Mouse (Mus musculus) frontal cortex, adult (tissue): Measurements from ENCODE around the gene Snx17.

Source experiments
- ATAC-seq: cut with Nextera tagmentation; 2 replicates; pipeline ENCODE4 v1.9.2; 2017; ENCODE audit warnings: mild to moderate bottlenecking, moderate library complexity, mixed read lengths; ENCODE audit not compliant: low TSS enrichment

Snx17 gene

DNA sequence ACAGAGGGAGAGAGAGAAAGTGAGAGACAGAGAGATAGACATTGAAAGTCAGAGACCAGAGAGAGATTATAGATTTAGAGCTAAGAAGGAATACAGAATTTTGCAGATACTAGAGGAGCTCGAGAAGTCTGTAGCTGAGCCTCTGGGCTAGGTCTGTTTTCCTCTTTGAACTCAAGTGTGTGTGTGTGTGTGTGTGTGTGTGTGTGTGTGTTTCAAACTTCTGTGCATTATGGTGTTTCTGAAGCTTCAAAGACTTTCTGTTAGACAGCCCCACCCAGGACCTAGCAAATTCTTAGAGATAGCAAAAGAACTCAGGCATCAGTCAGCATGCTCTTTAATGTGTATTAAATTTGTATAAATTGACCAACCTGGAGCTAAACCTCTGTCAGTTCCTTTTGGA lies 33.6 kb downstream of the Snx17 start:
- ATAC-seq: no peak

DNA sequence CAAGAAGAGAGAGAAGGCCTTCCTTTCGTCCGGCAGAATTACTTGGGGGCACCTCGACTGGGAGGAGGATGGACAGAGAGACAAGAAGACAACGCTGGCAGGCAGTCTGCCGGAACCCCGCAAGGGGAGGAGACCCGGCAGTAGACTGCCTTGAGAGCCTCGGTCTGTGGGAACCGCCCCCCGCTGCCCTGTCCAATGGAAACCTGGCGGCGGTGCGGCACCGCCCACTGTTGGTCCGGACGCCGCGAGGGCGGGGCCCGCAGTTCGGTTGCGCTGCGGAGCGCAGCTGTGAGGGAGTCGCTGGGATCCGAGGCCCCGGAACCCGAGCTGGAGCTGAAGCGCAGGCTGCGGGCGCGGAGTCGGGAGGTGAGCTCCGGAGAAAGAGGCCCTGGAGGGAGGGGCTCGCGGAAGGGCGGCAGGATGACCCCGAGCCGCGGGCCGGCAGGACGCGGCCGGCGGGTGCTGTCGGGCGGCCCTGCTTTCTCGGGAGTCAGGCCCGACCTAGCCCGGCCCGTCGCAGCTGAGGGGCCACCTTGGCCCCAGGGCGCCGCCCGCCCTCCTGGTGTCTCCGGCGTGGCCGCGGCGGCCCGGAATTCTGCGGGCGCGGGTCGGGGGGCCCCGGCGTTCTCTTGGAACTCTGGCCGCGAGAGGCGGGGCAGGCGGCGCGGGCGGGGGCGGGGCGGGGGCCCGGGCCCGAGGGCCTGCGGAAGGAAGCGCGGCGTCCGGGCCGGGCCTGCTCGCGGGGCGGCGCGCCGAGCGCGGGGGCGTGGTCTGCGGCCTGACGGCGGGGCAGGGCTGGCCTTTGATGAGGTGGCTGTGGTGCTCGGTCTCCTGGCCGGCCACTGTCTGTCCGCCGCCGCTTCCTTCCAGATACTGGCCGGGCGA lies 47.9 kb downstream of the Snx17 start, which contains the start of the genes Nrbp1 and Gm9970:
Nrbp1 (plus strand) TSS at position 228 of the 885 bp plus-strand sequence.
Gm9970 (minus strand) TSS at position 596 of the 885 bp plus-strand sequence.
- peak; percentile 97 for ATAC-seq

DNA sequence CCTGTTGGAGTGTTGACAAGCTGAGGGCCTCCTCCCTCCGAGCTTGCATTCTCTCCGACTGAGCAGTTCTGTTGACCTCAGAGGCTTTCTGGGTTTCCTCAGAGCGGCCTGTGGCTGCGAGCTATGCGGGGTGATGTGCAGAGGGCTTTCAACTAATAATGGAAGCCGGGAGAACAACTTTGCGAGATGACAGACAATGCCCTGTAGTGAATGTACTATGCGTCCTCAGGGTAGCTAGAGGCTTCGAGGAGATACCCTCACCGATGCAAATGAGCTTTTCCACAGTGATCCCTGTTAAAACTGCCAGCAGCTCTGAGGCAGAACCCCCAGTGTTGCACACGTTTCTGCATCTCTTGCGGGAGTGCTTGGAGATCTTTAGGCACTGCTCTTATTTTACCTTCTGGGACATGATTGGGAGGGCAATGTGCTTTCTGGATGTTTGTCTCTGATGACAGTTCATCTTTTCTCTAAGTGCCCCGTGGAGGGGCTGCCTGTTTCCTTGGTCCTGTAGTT lies 48.6 kb downstream of the Snx17 start:
- peak; percentile 22 for ATAC-seq

DNA sequence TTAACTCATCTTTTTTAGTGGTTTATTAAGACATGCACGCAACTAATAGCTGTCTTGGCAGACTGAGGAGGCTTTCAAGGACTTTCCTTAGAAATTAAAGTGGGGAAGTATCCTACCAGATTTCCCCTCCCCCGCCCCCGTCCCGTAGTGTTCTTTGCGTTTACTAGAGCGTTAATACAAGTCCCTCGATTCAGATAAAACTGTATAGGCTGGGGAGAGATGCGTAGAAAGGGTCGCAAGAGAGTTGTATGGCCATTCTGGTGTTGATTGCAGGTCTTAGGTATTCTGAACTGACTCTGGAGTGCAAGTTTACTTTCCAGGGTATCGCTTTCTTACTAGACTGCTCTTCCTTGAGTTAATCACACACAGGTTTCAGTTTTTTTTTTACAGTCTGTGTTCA lies 49.2 kb downstream of the Snx17 start:
- ATAC-seq: no peak
